Mouse (Mus musculus): ENCODE measurements around the gene Cdcp1.

GRCm38 (mm10) chr9:123165781-123166443, 49.9 kb downstream of the Cdcp1 start:
- TF ChIP-seq CTCF (IDR thresholded peaks at IDR 0.05; ENCODE audit: control insufficient read depth, insufficient read depth, insufficient replicate concordance, low read depth, low read length) (no peak), POLR2A (IDR thresholded peaks at IDR 0.05; ENCODE audit: control insufficient read depth, low read depth, low read length) (no peak)

All from testis, adult 2 months (tissue).